Comparison of ENCODE assay signal across 8 mouse cellular contexts in genomic region chr8:128679909-128680308, GRCm38 (mm10). TPM values are rescaled to one million over a fixed set of nuclear protein-coding genes. Genes with fewer than 3 reads are reported as not detected.
DNase-seq lines count a peak whose midpoint lies in the region; ATAC-seq lines count a peak whose summit lies in the region.

No protein-coding gene starts in this region.

- H3K4me2 ChIP-seq in midbrain, embryonic 13.5 days (replicated peaks) = no peak overlapping the region

- no peaks in the 10 kb centered on the region for H3K9me3 ChIP-seq in midbrain, embryonic 13.5 days

- WGBS in midbrain, embryonic 13.5 days = 92% methylated on average over 2 of the region's 2 CpGs

- H3K27ac ChIP-seq in midbrain, embryonic 13.5 days = no peak overlapping the region

- no peaks in the 10 kb centered on the region for H3K27me3 ChIP-seq in midbrain, embryonic 13.5 days

- H3K4me3 ChIP-seq in midbrain, embryonic 13.5 days (replicated peaks) = no peak overlapping the region

- peak; percentile 23 to 49 for DNase-seq in frontal cortex, adult 2 months (ENCODE audit: extremely low spot score in 1 of 2, low spot score in 1 of 2)
- no peak for DNase-seq in frontal cortex, postnatal 25 days (ENCODE audit: low spot score in 2 of 2)
- peak; percentile 14 for DNase-seq in gastrocnemius, postnatal 10 days
- peak; percentile 25 for DNase-seq in kidney, adult 18-20 months
- DNase-seq in lung, postnatal 10 days = peak; percentile 85
- no peak for DNase-seq in embryo, embryonic 9.5 days (ENCODE audit: extremely low spot score)
- no peak for DNase-seq in thymus, postnatal 25 days

- no peak for ATAC-seq in midbrain, embryonic 13.5 days

- H3K9ac ChIP-seq in midbrain, embryonic 13.5 days (replicated peaks) = no peak overlapping the region

- H3K36me3 ChIP-seq in midbrain, embryonic 13.5 days = no peaks in the 10 kb centered on the region

- H3K4me1 ChIP-seq in midbrain, embryonic 13.5 days (replicated peaks) = peaks cover 3% of the 10 kb centered on the region

RNA-seq across cellular contexts. Expression of gene Itgb1, which starts 5.5 kb away (rescaled TPM):
- polyA plus RNA-seq in frontal cortex, adult 2 months (2012; rRNA removed) = 37.8 and 41.9 TPM in 2 replicates
- 100 to 1,000 TPM; 323 to 357 TPM for total RNA-seq in gastrocnemius, postnatal 10 days (2021)
- 79.3 and 86.3 TPM in 2 replicates for polyA plus RNA-seq in midbrain, embryonic 13.5 days (2015; fragmentation: Nextera tagmentation; extraction: Ambion mirVana)

Comparison
In these comparisons a context has a peak if more than half of its experiments do, and no peak if none do; other contexts are left out.
1. DNase-seq: peak in frontal cortex, adult 2 months (2 of 2), gastrocnemius, postnatal 10 days (single experiment), kidney, adult 18-20 months (single experiment) and lung, postnatal 10 days (single experiment); none in frontal cortex, postnatal 25 days (0 of 2), embryo, embryonic 9.5 days (single experiment) and thymus, postnatal 25 days (single experiment).